Mouse (Mus musculus) MN1 (cell line): ENCODE measurements around the gene Fasn.
A peak's percentile ranks its signal among the peaks of the same experiment; 100 is the strongest.

Experiments
- DNase-seq: peaks from one replicate; pipeline ENCODE4 v3.0.0-alpha.2; 2016; ENCODE audit warnings: low spot score

Fasn gene

GRCm38 (mm10) chr11:120826016-120826953 lies 1.9 kb upstream of the Fasn start:
- DNase-seq: no peak

- peak; percentile 80 for DNase-seq
Observed at GRCm38 (mm10) chr11:120825289-120825863, 1.0 kb upstream of the Fasn start.

- DNase-seq: peak; percentile 54
Observed at GRCm38 (mm10) chr11:120824787-120825288, 491 bp upstream of the Fasn start.

- no peak for DNase-seq
Observed at GRCm38 (mm10) chr11:120823551-120823947, 798 bp downstream of the Fasn start.

- peak; percentile 62 for DNase-seq
Observed at GRCm38 (mm10) chr11:120822831-120823550, 1.4 kb downstream of the Fasn start.

- no peak for DNase-seq
Observed at GRCm38 (mm10) chr11:120822321-120822720, 2.0 kb downstream of the Fasn start.

GRCm38 (mm10) chr11:120821076-120821922 lies 3.0 kb downstream of the Fasn start:
- peak; percentile 77 for DNase-seq

GRCm38 (mm10) chr11:120820546-120820945 lies 3.8 kb downstream of the Fasn start:
- no peak for DNase-seq

GRCm38 (mm10) chr11:120819556-120819955 lies 4.8 kb downstream of the Fasn start:
- DNase-seq: no peak

GRCm38 (mm10) chr11:120818251-120818650 lies 6.1 kb downstream of the Fasn start:
- no peak for DNase-seq

- no peak for DNase-seq
Observed at GRCm38 (mm10) chr11:120817358-120817757, 7.0 kb downstream of the Fasn start.

GRCm38 (mm10) chr11:120812068-120812467 lies 12.3 kb downstream of the Fasn start:
- no peak for DNase-seq

- DNase-seq: no peak
Observed at GRCm38 (mm10) chr11:120808010-120808409, 16.3 kb downstream of the Fasn start.

- DNase-seq: no peak
Observed at GRCm38 (mm10) chr11:120805375-120806298, 18.7 kb downstream of the Fasn start.

GRCm38 (mm10) chr11:120804769-120805168 lies 19.6 kb downstream of the Fasn start:
- DNase-seq: no peak

GRCm38 (mm10) chr11:120804274-120804673 lies 20.1 kb downstream of the Fasn start:
- no peak for DNase-seq

GRCm38 (mm10) chr11:120800061-120800904 lies 24.1 kb downstream of the Fasn start:
- peak; percentile 96 for DNase-seq

GRCm38 (mm10) chr11:120799316-120799890 lies 24.9 kb downstream of the Fasn start:
- DNase-seq: no peak

- DNase-seq: no peak
Observed at GRCm38 (mm10) chr11:120798244-120798643, 26.1 kb downstream of the Fasn start.
